Mouse (Mus musculus): ENCODE data around the gene Lmod2.

Lmod2 gene

GRCm38 (mm10) chr6:24597500-24597899, at the start of gene Lmod2:
Gene Lmod2 (plus strand): TSS chr6:24597762.
- DNase-seq (ENCODE audit: low read depth, low spot score), result no peak

DNA sequence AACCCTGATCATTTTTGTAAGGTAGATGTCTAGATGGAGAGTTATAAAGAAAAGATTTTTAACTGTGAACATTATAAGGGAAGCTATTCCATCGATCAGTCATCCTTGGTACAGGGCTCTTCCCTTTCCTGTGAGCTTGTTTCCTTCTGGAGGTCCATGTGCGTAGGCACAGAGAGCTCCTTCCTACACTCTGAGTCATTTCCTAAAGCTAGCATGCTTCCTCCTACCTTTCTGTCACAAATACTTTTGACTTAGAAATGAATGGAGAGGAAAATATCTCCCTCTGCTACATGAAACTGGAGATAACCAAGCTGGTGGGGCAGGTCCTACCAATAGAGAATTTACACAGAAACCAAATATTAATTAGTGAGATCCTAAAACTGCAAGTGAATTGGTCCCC, 47.8 kb upstream of the Lmod2 start:
- DNase-seq (ENCODE audit: low read depth, low spot score), result no peak

GRCm38 (mm10) chr6:24552046-24552445, 45.5 kb upstream of the Lmod2 start:
- no peak for DNase-seq (ENCODE audit: low read depth, low spot score)

- no peak for DNase-seq (ENCODE audit: low read depth, low spot score)
These were observed 43.0 kb upstream of the Lmod2 start for GRCm38 (mm10) chr6:24554427-24555086.

DNA sequence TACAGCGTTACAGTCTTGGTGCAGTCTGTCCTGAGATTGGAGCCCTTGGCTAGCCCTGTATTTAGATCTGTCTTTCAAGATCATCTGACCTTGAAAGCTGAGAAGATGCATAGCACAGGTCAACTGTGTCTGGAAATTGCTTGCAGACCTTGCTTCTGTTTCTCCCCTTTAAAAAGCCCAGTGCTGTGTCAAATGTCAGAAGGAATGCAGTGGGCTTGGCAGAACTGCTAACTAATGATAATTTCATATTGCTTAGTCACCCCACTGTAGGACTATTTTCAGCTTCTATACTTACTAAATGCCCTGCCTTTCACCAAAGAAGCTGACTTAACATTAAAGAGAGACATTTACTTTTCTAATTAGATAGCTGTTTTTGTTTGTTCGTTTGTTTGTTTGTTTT, 42.1 kb upstream of the Lmod2 start:
- no peak for DNase-seq (ENCODE audit: low read depth, low spot score)

DNA sequence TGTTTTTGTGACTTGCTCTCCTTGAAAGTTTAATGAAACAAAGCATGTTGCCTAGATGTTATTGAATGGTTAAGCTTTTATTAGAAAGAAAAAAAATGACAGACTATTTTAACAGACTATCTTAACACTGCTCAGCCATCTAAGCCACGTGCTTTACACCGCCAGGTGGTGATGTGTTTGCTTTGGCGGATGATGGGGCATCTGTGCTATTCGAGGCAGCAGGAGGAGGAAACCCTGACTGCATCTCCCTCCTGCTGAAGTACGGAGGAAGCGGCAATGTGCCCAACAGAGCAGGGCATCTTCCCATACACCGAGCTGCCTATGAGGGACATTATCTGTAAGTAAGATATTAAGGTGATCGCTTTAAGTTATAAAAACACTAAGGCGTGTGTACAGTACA, 33.5 kb upstream of the Lmod2 start:
- DNase-seq (ENCODE audit: low read depth, low spot score), result no peak

DNA sequence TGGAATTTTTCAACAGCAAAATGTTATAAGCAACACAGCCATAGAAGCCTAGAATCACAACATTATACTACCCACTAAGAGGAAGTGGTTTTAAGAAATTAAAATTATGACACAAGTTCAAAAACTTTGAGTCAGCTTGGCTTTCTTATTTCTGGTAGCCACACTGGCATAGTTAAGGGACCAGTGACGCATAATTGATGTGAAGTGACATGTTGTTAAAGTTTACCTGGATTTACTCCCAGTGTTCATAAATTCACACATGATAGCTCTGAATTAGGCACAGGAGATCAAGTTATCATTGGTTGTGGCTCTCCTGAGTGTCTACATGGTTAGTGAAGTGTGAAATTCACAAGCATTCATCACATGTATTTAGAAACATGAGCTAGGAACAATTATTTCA, 32.7 kb upstream of the Lmod2 start:
- DNase-seq (ENCODE audit: low read depth, low spot score), result no peak

- no peak for DNase-seq (ENCODE audit: low read depth, low spot score)
These were observed 28.6 kb upstream of the Lmod2 start for GRCm38 (mm10) chr6:24568963-24569362.

GRCm38 (mm10) chr6:24569711-24570110, 27.9 kb upstream of the Lmod2 start:
- DNase-seq (ENCODE audit: low read depth, low spot score), result no peak

GRCm38 (mm10) chr6:24570278-24570677, 27.3 kb upstream of the Lmod2 start:
- no peak for DNase-seq (ENCODE audit: low read depth, low spot score)

DNA sequence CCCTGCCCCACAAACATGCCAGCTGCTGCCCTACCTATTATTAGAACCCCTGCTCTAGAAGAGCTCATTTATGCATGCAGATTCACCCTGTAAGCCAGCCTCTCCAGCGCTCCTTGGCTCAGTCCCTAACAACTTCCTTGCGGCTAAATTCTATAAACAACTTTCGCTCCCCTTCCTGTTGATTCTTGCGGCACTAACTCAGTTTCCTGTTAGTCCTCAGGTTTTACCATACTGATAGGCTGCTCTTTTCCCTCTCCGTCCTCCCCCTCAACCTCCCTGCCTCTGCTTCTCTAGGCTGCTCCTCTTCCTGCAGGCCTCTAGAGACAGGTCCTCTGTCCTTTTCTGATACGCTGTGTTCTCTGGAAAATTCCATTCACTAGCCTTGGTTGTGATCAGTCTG, 26.4 kb upstream of the Lmod2 start:
- no peak for DNase-seq (ENCODE audit: low read depth, low spot score)

DNA sequence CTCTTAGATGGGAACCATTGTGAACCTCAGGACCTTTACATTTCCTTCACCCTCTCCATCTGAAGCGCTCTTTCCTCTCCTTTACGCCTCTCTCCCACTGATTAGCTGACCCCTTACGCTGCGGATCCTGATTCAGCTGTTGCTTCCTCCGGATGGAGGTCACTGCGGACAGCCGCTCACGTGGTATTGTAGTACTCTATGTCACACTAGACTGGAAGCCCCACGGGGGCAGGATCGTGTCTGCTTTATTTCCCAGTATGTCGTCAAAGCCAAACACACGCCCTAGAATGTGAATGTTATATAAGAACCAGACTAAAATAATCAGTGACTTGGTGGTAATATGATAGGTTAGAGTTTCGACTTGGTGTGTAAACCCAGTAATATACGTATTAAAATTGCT, 25.1 kb upstream of the Lmod2 start:
- DNase-seq (ENCODE audit: low read depth, low spot score), result no peak

GRCm38 (mm10) chr6:24573319-24573718, 24.2 kb upstream of the Lmod2 start:
- no peak for DNase-seq (ENCODE audit: low read depth, low spot score)

DNA sequence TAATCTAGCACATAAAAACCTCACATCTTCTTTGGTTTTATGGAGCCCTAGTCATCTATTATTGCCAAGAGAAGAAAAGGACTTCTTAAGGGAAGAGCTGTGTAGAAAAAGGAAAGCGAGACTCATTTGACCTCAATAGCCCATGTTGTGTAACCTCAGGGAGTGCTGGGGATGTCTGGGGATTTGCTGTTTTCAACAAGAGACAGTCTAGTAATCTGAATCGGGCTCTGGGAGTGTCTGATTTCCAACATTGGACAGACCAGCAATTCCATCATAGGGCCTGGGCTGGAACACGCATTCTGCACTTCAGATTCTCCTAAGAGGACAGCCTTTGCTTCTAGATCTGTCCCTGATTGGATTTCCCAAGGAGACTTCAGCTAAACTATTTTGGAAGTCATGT, 14.1 kb upstream of the Lmod2 start:
- DNase-seq (ENCODE audit: low read depth, low spot score), result no peak

DNA sequence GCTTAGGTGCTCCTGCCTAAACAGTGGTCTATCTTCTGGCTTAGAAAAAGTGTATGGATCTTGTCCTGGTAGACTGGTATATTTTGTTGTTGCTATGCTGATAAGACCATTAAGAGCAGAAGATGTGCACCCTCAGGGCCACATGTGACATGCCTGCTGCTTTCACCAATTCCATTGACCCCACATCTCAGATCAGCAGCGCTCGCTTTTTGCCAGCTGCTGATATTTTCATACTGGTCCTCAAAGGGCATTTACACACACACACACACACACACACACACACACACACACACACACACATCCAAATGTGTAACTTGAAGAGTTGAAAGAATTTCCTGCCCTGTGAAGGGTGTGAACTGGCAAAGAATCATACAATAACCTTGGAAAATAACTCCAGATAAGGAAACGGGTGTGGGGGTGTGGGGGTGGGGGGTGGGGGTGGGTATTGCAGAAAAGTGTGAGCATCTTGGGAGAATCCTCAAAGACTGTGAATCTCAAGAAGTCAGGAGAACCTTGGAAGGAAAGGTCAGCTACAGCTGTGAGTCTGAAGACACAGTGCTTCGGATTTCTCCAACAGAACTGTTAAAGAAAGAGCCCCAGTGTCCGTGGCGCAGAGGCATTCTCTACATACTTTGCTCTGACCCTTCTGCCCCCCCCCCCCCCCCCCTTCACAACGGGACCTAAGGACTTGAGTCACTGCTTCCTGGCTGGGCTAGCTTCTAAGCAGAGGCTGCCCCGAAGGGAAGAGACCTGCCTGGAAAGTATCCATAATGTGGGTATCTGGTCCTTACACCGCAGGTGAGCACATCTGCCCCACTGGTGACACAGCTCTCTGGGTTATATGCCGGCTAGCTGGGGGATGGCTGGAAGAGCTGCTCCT, 11.9 kb upstream of the Lmod2 start:
- DNase-seq (ENCODE audit: low read depth, low spot score), result no peak

GRCm38 (mm10) chr6:24586885-24587284, 10.7 kb upstream of the Lmod2 start:
- DNase-seq (ENCODE audit: low read depth, low spot score), result no peak

GRCm38 (mm10) chr6:24590282-24590681, 7.3 kb upstream of the Lmod2 start:
- no peak for DNase-seq (ENCODE audit: low read depth, low spot score)

- no peak for DNase-seq (ENCODE audit: low read depth, low spot score)
These were observed 5.9 kb upstream of the Lmod2 start for GRCm38 (mm10) chr6:24591525-24592218.

- DNase-seq (ENCODE audit: low read depth, low spot score), result no peak
These were observed 1.6 kb downstream of the Lmod2 start for GRCm38 (mm10) chr6:24599179-24599578.

DNA sequence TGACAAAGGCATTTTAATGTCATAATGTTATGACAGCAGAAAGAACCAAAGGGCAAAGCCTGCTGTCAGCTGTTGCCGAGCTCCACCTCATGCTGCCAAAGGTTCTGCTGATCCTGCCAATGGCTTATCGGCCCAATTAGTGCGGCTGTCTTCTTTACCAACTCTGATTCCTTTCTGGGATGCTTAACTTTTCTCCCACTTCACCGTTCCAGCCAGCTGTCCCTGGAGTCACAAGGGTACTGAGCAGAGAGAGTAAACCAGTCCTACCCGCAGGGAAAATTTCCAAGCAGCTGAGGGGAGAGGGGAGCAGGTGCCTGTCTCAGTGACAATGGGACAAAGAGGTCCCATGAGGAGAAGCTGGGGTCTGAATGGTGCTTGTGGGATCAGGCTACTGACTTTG, 2.1 kb downstream of the Lmod2 start:
- DNase-seq (ENCODE audit: low read depth, low spot score), result no peak

DNA sequence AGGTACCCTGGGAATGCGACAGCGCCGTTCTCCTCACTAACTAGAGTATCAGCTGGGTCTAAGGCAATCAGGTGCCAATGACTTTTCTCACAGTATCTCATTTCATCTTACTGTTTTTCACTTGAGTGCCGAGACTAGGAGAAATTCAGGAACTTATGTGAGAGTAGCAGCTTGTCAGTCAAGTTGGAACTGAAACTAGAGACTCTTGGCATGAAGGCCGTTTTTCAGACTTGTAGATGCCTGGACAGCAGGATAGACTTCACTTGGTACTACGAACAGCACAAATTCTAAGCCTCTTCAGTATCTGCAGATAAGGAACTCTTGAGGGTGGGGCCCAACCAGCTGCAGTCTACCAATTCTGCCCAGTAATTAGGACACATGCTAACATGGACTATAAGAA, 2.6 kb downstream of the Lmod2 start:
- no peak for DNase-seq (ENCODE audit: low read depth, low spot score)

DNA sequence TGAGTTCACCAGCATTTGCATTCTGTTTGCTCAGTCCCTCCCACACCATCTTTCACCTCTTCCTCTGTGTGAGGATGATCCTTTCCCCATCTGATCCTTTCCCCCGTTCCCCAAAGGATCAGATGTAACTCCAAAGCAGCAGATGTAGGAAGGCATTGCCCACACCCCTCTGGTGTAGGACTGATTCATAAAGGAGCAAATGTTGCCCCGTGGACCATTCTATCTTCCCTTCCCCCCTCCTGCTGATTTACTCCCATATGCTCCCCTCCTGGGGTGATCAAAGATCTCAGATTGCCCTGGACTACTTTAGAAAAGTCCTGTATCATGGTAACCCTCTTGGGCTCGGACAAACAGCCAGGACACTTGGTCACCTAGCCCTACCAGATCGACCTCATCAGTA, 3.2 kb downstream of the Lmod2 start:
- no peak for DNase-seq (ENCODE audit: low read depth, low spot score)

DNA sequence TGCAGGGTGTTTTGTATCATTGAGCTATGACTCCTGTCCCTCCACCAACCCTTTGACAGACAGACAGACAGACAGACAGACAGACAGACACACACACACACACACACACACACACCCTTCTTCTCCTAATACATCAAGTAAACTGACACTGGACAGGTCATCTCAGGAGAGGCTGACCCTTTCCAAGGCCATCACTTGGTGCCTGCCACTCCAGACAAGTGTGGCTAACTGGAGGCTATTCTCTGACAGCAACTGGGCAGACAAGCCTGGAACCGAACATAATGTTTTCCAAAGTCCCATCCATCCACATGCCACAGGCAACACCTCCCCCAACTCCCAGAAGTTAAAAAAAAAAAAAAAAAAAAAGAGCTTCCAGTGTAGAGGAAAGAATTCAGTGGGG, 4.1 kb downstream of the Lmod2 start:
- DNase-seq (ENCODE audit: low read depth, low spot score), result no peak
